Mouse (Mus musculus): ENCODE data around the gene Gm10644. TPM values are rescaled to one million over a fixed set of nuclear protein-coding genes. Genes with fewer than 3 reads are reported as not detected.
A peak's percentile ranks its signal among the peaks of the same experiment; 100 is the strongest.

Gm10644 gene
- total RNA-seq, 1 experiment from 2014 or later: 0.93 TPM

- no peak for ATAC-seq (ENCODE audit: extremely low read depth, insufficient number of reproducible peaks, low FRiP score, poor library complexity, severe bottlenecking)
These were observed 53.2 kb downstream of the Gm10644 start for GRCm38 (mm10) chr8:83901566-83902485.

- no peak for ATAC-seq (ENCODE audit: extremely low read depth, insufficient number of reproducible peaks, low FRiP score, poor library complexity, severe bottlenecking)
These were observed 54.1 kb downstream of the Gm10644 start for GRCm38 (mm10) chr8:83900957-83901270.

DNA sequence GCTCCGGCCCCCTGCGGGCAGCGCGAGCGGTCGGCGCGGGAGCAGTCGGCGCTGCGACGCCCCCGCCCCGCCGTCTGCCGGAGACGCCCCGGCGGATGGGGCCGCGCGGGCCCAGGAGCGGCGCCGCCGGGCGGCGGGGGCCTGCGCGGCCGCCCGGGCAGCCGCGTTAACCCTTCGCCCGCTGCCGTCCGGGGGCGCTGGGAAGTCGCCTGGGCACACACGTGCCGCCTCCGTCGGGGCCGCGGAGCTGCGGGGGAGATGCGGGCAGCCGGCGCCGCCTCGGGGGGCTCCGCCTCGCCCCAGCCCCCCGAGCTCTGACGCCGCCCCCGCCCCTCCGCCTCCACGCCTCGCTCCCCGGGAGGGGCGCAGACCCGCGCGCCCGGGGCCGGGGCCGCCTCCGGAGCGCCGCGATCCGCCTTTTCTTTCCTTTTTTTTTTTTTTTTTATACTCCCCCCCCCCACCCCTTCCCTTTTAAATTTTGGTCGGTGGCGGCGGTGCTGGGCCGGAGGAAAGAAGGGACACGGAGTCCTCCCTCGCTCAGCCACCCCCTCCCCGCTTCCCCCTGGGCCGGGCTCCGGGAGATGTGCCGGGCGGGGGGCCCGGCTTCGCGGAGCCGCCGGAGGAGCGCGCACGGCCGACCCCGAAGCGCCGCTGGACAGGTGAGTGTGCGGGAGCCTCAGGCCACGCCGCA is 54.6 kb downstream of the Gm10644 start:
- ATAC-seq (ENCODE audit: extremely low read depth, insufficient number of reproducible peaks, low FRiP score, poor library complexity, severe bottlenecking): no peak

DNA sequence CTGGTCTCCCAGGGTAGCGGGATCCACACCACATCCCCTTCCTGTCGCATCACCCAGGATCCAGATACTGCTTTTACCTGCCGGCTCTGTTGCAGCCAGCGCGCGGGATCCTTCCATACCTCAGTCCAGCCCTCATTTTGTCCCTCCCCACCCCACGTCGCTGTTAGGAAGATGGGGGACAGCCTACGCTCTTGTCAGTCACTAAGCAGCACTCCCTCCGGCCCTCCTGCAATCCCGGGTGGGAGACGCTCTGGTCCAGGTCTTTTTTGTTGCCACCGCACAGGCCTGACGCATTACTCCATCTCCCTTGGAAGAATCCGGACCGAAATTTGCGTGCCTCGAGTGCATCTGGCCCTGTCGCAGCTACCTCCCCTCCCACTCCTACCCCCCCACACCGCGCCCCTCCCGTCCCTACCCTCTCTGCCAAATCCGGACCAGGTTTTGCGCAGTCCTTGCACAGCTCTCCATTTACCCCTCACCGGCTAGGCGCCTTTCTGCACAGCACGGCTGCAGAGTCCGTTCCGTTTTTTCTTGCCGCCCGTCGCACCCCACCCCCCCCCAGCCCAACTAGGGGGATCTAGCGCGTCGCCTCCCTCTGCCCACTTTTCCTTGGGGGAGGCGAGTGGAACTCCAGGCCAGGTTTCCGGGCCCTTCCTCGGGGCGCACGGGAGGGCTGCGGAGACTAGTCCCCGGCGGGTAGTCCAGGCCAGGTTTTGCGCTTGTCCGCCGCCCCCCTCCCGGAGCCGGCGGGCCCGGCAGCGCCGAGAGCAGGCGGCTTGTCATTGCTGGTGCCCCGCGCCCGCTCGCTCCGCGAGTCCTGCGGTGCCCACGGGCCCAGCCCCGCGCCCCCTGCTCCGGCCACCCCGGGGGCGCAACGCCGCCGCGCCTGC is 55.4 kb downstream of the Gm10644 start, which contains the start of gene Adgrl1:
Gene Adgrl1, plus strand, starts transcription at position 743 of the 890 bp plus-strand sequence.
- peak; percentile 45; the same call in 1 of the 2 replicates for ATAC-seq (ENCODE audit: extremely low read depth, insufficient number of reproducible peaks, low FRiP score, poor library complexity, severe bottlenecking)

- ATAC-seq (ENCODE audit: extremely low read depth, insufficient number of reproducible peaks, low FRiP score, poor library complexity, severe bottlenecking): no peak
These were observed 56.0 kb downstream of the Gm10644 start for GRCm38 (mm10) chr8:83898985-83899362.

- no peak for ATAC-seq (ENCODE audit: extremely low read depth, insufficient number of reproducible peaks, low FRiP score, poor library complexity, severe bottlenecking)
These were observed 56.5 kb downstream of the Gm10644 start for GRCm38 (mm10) chr8:83898456-83898855.

GRCm38 (mm10) chr8:83897211-83897610 is 57.8 kb downstream of the Gm10644 start:
- ATAC-seq (ENCODE audit: extremely low read depth, insufficient number of reproducible peaks, low FRiP score, poor library complexity, severe bottlenecking): no peak

DNA sequence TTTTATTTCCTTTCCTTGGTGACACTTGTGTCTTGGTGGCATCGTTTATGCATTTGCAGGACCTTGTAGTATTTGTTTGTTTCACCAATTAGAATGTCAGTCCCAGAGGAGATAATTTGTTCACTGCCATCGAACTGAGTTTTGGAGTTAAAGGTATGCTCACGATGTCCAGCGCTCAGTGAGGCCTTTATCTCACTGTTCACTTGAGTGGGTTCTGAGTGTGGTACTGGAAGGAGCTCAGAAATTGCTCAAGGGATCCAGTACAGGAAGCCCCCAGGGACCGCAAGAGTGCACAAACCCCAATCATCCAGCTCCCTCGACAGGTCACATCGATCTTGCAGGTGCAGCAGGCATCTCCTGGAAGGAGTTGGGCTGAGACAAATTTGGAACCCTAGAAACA is 58.5 kb downstream of the Gm10644 start:
- no peak for ATAC-seq (ENCODE audit: extremely low read depth, insufficient number of reproducible peaks, low FRiP score, poor library complexity, severe bottlenecking)

DNA sequence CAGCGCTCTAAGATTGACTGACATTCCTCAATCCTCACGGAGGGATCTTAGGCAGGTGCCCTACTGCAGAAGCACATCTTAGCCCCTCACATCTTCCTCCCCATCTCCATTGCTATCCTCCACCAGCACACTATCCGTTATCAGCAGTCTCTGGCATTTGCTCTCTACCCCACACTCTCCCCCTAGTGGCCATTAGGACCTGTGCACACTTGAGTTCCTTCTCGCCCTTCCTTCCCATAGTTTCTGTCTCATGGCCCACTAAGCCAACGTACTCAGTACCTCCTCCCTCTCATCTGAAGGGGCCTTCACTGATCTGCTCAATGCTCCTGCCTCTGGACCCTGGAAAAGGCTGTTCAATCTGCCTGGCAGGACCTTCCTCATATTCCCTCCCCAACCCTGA is 59.1 kb downstream of the Gm10644 start:
- ATAC-seq (ENCODE audit: extremely low read depth, insufficient number of reproducible peaks, low FRiP score, poor library complexity, severe bottlenecking): peak; percentile 46; the same call in 1 of the 2 replicates

DNA sequence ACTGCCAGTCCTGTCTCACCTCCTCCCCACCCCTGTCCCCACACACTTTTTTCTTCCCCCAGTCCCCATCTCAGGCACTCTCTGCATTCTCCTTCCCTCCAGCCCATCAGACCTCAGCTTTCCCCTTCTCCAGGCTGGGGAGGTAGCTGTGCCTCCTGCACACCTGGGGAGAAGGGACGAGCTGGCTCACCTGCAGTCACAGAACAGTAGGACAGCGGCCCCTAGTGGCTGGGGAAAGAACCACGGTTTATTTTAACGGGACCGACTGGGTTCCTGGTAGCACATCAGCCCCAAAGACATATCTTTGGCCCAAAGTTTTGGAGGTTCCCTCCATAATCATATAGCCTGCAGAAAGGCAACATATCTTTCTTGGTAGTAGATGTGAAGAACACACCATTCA is 61.1 kb downstream of the Gm10644 start:
- peak; percentile 69 for ATAC-seq (ENCODE audit: extremely low read depth, insufficient number of reproducible peaks, low FRiP score, poor library complexity, severe bottlenecking)

DNA sequence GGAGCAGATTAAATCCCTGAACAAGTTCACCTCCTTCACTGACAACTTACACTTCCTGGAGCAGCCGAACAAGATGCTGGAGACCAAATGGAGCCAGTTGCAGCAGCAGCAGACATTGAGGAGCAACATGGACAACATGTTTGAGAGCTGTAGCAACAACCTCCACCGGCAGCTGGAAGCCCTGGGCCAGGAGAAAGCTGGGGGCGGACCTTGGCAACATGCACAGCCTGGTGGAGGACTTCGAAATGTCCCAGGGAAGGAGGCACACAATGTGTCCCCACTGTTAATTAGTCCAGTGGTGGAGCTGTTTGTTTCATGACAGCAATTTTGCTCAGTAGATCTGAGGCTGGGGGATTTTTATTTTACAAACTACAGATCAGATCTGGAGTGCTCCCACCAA is 62.9 kb downstream of the Gm10644 start:
- ATAC-seq (ENCODE audit: extremely low read depth, insufficient number of reproducible peaks, low FRiP score, poor library complexity, severe bottlenecking): no peak

- no peak for ATAC-seq (ENCODE audit: extremely low read depth, insufficient number of reproducible peaks, low FRiP score, poor library complexity, severe bottlenecking)
These were observed 66.6 kb downstream of the Gm10644 start for GRCm38 (mm10) chr8:83888409-83888808.

Other genes starting within 250 kb of the Gm10644 start
- 47.5 and 56.8 TPM in 2 replicates for gene Ddx39, start 240.0 kb downstream of the Gm10644 start, total RNA-seq (2017)
- gene Adgre5, start 213.9 kb downstream of the Gm10644 start, total RNA-seq (2017): 1,105 and 1,130 TPM in 2 replicates
- 2.8 and 5.5 TPM in 2 replicates for gene Adgrl1, start 55.1 kb downstream of the Gm10644 start, total RNA-seq (2017)
- gene Asf1b, start 302 bp upstream of the Gm10644 start, total RNA-seq (2017): 0.70 and 2.3 TPM in 2 replicates
- gene Prkaca, start 17.8 kb upstream of the Gm10644 start, total RNA-seq (2017): 13.4 and 17.1 TPM in 2 replicates
- 42.8 and 44.8 TPM in 2 replicates for gene Samd1, start 42.5 kb upstream of the Gm10644 start, total RNA-seq (2017)
- gene 1700067K01Rik, start 46.3 kb upstream of the Gm10644 start, total RNA-seq (2017): 0.86 and 2.4 TPM in 2 replicates
- gene 2210011C24Rik, start 57.0 kb upstream of the Gm10644 start, total RNA-seq (2017): not detected in 2 replicates
- gene Palm3, start 66.3 kb upstream of the Gm10644 start, total RNA-seq (2017): 0.25 and 0.35 TPM in 2 replicates
- 47.3 and 47.8 TPM in 2 replicates for gene Il27ra, start 87.4 kb upstream of the Gm10644 start, total RNA-seq (2017)
- not detected in 2 replicates for gene Rln3, start 89.8 kb upstream of the Gm10644 start, total RNA-seq (2017)
- gene Gm10643, start 109.9 kb upstream of the Gm10644 start, total RNA-seq (2017): 12.3 and 12.5 TPM in 2 replicates
- 35.2 and 37.9 TPM in 2 replicates for gene Rfx1, start 111.6 kb upstream of the Gm10644 start, total RNA-seq (2017)
- 18.7 and 20.5 TPM in 2 replicates for gene Dcaf15, start 149.6 kb upstream of the Gm10644 start, total RNA-seq (2017)
- gene Podnl1, start 170.8 kb upstream of the Gm10644 start, total RNA-seq (2017): 0.61 and 1.3 TPM in 2 replicates
- 15.7 and 17.7 TPM in 2 replicates for gene Cc2d1a, start 192.7 kb upstream of the Gm10644 start, total RNA-seq (2017)
- 0.93 and 2.7 TPM in 2 replicates for gene 4930432K21Rik, start 192.8 kb upstream of the Gm10644 start, total RNA-seq (2017)
- not detected in 2 replicates for gene Nanos3, start 230.0 kb upstream of the Gm10644 start, total RNA-seq (2017)

All from neutrophil, adult 5-6 weeks (primary cell).